Mouse (Mus musculus): ENCODE results near the gene Gpc6.
A peak's percentile ranks its signal among the peaks of the same experiment; 100 is the strongest.

Gene Gpc6

GRCm38 (mm10) chr14:117854498-117854897 is 929.4 kb downstream of the Gpc6 start:
- DNase-seq (ENCODE audit: low read depth, low spot score), result no peak

GRCm38 (mm10) chr14:117871268-117871667 is 946.2 kb downstream of the Gpc6 start:
- DNase-seq (ENCODE audit: low read depth, low spot score), result no peak

- peak; percentile 17 for DNase-seq (ENCODE audit: low read depth, low spot score)
Measured at GRCm38 (mm10) chr14:117879313-117879712, 954.2 kb downstream of the Gpc6 start.

- no peak for DNase-seq (ENCODE audit: low read depth, low spot score)
Measured at GRCm38 (mm10) chr14:117881112-117881511, 956.0 kb downstream of the Gpc6 start.

- peak; percentile 65 for DNase-seq (ENCODE audit: low read depth, low spot score)
Measured at GRCm38 (mm10) chr14:117882222-117882621, 957.1 kb downstream of the Gpc6 start.

- DNase-seq (ENCODE audit: low read depth, low spot score), result no peak
Measured at GRCm38 (mm10) chr14:117889653-117890052, 964.5 kb downstream of the Gpc6 start.

- no peak for DNase-seq (ENCODE audit: low read depth, low spot score)
Measured at GRCm38 (mm10) chr14:117891426-117891825, 966.3 kb downstream of the Gpc6 start.

- peak; percentile 40 for DNase-seq (ENCODE audit: low read depth, low spot score)
Measured at GRCm38 (mm10) chr14:117892026-117892425, 966.9 kb downstream of the Gpc6 start.

- no peak for DNase-seq (ENCODE audit: low read depth, low spot score)
Measured at GRCm38 (mm10) chr14:117894869-117895538, 969.9 kb downstream of the Gpc6 start.

- no peak for DNase-seq (ENCODE audit: low read depth, low spot score)
Measured at GRCm38 (mm10) chr14:117895539-117895912, 970.4 kb downstream of the Gpc6 start.

- DNase-seq (ENCODE audit: low read depth, low spot score), result no peak
Measured at GRCm38 (mm10) chr14:117904300-117904699, 979.2 kb downstream of the Gpc6 start.

- no peak for DNase-seq (ENCODE audit: low read depth, low spot score)
Measured at GRCm38 (mm10) chr14:117905701-117906100, 980.6 kb downstream of the Gpc6 start.

GRCm38 (mm10) chr14:117906361-117906760 is 981.2 kb downstream of the Gpc6 start:
- DNase-seq (ENCODE audit: low read depth, low spot score), result no peak

- no peak for DNase-seq (ENCODE audit: low read depth, low spot score)
Measured at GRCm38 (mm10) chr14:117908231-117908920, 983.3 kb downstream of the Gpc6 start.

- no peak for DNase-seq (ENCODE audit: low read depth, low spot score)
Measured at GRCm38 (mm10) chr14:117909046-117909445, 983.9 kb downstream of the Gpc6 start.

GRCm38 (mm10) chr14:117910323-117910722 is 985.2 kb downstream of the Gpc6 start:
- DNase-seq (ENCODE audit: low read depth, low spot score), result peak; percentile 18

GRCm38 (mm10) chr14:117912624-117913270 is 987.6 kb downstream of the Gpc6 start:
- no peak for DNase-seq (ENCODE audit: low read depth, low spot score)

- no peak for DNase-seq (ENCODE audit: low read depth, low spot score)
Measured at GRCm38 (mm10) chr14:117916577-117916976, 991.5 kb downstream of the Gpc6 start.

- no peak for DNase-seq (ENCODE audit: low read depth, low spot score)
Measured at GRCm38 (mm10) chr14:117918724-117919123, 993.6 kb downstream of the Gpc6 start.

- no peak for DNase-seq (ENCODE audit: low read depth, low spot score)
Measured at GRCm38 (mm10) chr14:117919612-117920011, 994.5 kb downstream of the Gpc6 start.

GRCm38 (mm10) chr14:117921393-117922014 is 996.4 kb downstream of the Gpc6 start:
- DNase-seq (ENCODE audit: low read depth, low spot score), result no peak

GRCm38 (mm10) chr14:117923667-117924066 is 998.6 kb downstream of the Gpc6 start:
- DNase-seq (ENCODE audit: low read depth, low spot score), result no peak

Data from R1 (cell line).